Mouse (Mus musculus) T-helper 1 cell (primary cell): ENCODE data around the gene Acrbp.

Experiments used
- in situ Hi-C: fragments of 300-600 bp; cut with MboI, MseI; formaldehyde crosslinking; loops from one replicate; pipeline ENCODE4 v1.15.1; 2025; ENCODE audit warnings: high pct_unique_total_duplicates

Acrbp gene

DNA sequence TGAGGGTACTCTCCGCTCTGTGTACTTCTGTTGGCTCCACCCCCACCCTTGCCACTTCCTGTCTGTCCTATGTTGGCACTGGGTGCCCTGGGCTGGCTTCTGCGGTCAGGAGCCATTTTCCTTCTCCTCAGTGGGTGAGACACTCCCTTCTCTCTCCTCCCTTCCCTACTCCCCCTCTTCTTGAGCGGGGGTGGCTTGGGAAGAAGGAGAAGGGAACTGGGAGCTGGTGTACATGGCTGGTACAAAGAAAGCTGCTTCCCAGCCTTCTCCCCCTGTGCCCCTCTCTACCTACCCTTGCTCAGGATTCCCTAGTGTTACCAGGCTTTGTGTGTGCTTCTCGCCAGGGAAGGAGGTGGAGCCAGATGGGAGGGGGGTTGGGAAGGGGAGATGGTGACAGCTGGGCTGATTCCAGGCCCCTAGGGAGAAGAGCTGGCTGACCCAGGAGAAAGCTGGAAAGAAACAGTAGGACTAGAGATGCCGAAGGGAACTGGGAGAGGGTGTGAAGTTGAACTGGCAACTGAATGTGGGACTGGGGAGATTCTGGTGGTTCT, 50.0 kb downstream of the Acrbp start:
- in situ Hi-C loops, result no loop called here

DNA sequence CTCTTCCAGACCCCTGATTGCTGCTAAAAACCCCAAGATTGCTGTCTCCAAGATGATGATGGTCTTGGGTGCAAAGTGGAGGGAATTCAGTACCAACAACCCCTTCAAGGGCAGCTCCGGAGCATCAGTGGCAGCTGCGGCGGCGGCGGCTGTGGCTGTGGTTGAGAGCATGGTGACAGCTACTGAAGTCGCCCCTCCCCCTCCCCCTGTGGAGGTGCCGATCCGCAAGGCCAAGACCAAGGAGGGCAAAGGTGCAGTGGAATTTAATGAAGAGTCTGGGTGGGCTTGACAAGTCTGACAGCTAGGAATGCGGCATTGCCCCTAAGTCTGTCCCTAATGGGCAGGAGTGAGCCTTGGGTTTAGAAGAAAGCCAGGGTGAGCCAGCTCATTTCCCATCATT, 52.0 kb downstream of the Acrbp start:
- in situ Hi-C loops, result loop anchor here (5.0 kb wide), 2 partner anchors 36 to 71 kb away; no protein-coding TSS in a partner anchor

- in situ Hi-C loops, result loop anchor here (5.0 kb wide), 2 partner anchors 33 to 68 kb away; no protein-coding TSS in a partner anchor
Observed at GRCm38 (mm10) chr6:125104223-125104622, 54.7 kb downstream of the Acrbp start.

DNA sequence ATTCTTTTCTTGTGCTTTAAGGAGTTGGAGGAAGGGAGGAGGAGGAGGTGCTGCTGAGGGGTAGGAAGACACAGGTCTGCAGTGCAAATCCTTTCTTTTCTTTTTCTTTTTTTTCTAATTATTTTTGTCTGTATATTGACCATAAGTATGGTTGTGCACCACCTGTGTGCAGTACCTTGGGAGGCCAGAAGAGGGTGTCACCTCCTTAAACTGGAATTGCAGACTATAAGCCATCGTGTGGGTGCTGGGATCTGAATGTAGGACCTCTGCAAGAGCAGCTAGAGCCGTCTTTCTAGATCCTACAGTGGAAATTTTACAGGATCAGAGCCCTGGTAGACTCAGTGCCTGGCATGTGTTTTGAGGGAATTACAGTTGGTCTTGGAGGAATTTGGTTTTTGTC, 58.2 kb downstream of the Acrbp start:
- in situ Hi-C loops, result no loop called here

DNA sequence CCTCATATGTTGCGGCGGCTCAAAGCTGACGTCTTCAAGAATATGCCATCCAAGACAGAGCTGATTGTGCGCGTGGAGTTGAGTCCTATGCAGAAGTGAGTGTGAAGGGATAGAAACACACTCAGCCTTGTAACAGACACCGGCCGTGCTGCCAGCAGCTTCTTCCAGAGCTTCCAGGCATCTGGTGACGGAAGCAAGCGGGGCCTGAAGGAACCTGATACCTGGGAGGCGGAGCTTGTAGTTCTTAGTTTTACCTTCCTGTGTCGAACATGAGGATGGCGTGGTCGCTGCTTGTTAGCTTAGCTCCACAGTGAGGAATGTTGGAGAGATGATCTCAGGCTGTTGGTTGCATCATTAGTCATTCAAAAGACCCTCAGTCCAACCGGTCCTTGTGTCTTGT, 59.9 kb downstream of the Acrbp start:
- in situ Hi-C loops, result no loop called here

DNA sequence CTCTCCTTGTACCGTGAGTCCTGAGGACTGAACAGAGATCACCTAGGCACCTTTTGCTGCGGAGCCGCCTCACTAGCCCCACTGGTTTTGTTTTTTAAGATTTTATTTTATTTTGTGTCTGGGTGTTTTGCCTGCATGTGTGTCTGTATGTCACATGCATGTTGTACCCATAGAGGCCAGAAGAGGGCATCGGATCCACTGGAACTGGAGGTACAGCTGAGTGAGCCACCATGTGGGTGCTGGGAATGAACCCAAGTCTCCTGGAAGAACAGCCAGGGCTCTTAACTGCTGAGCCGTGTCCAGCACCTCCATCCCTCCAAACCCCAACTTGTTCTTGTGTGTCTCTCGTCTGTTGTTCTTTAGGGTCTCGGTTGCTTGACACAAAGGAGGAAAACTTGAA, 61.4 kb downstream of the Acrbp start:
- in situ Hi-C loops, result no loop called here

GRCm38 (mm10) chr6:125112553-125112952, 63.1 kb downstream of the Acrbp start:
- in situ Hi-C loops, result no loop called here
